Mouse (Mus musculus) inflammation-experienced regulatory T-cells, adult 6 months (primary cell): ENCODE measurements at regions not wholly inside any gene's neighbourhood (a gene's known extent, or its start where the extent isn't known, plus 50 kb on each side); places are given as distances from the start of the nearest gene placed in this dataset.

ENCODE experiments used
- ATAC-seq: one replicate; pipeline ENCODE4 v1.8.0; 2017

- ATAC-seq, result no peak
These were observed 506.2 kb downstream of the Med13l start for GRCm38 (mm10) chr5:119066666-119067065.

- ATAC-seq, result no peak
These were observed 509.4 kb downstream of the Med13l start for GRCm38 (mm10) chr5:119069765-119070333.

- no peak for ATAC-seq
These were observed 512.2 kb downstream of the Med13l start for GRCm38 (mm10) chr5:119072712-119073111.

GRCm38 (mm10) chr5:119080747-119081146 lies 520.3 kb downstream of the Med13l start:
- no peak for ATAC-seq

GRCm38 (mm10) chr5:119082895-119083294 lies 522.4 kb downstream of the Med13l start:
- ATAC-seq, result no peak

GRCm38 (mm10) chr5:119097576-119098193 lies 537.2 kb downstream of the Med13l start:
- no peak for ATAC-seq

- ATAC-seq, result no peak
These were observed 539.3 kb downstream of the Med13l start for GRCm38 (mm10) chr5:119099817-119100216.

GRCm38 (mm10) chr5:119103503-119103902 lies 543.0 kb downstream of the Med13l start:
- no peak for ATAC-seq

GRCm38 (mm10) chr5:119107898-119108297 lies 547.4 kb downstream of the Med13l start:
- ATAC-seq, result no peak

- ATAC-seq, result no peak
These were observed 549.0 kb downstream of the Med13l start for GRCm38 (mm10) chr5:119109501-119109900.

- no peak for ATAC-seq
These were observed 553.6 kb downstream of the Med13l start for GRCm38 (mm10) chr5:119114074-119114473.

GRCm38 (mm10) chr5:119125745-119126144 lies 544.7 kb upstream of the Tbx3 start:
- no peak for ATAC-seq

- no peak for ATAC-seq
These were observed 540.3 kb upstream of the Tbx3 start for GRCm38 (mm10) chr5:119130176-119130575.

- no peak for ATAC-seq
These were observed 539.0 kb upstream of the Tbx3 start for GRCm38 (mm10) chr5:119131461-119131860.

- no peak for ATAC-seq
These were observed 537.1 kb upstream of the Tbx3 start for GRCm38 (mm10) chr5:119133378-119133777.

GRCm38 (mm10) chr5:119136916-119137315 lies 533.6 kb upstream of the Tbx3 start:
- no peak for ATAC-seq

GRCm38 (mm10) chr5:119137409-119137808 lies 533.1 kb upstream of the Tbx3 start:
- ATAC-seq, result no peak

GRCm38 (mm10) chr5:119137821-119138221 lies 532.6 kb upstream of the Tbx3 start:
- ATAC-seq, result no peak

- ATAC-seq, result no peak
These were observed 532.2 kb upstream of the Tbx3 start for GRCm38 (mm10) chr5:119138293-119138692.

- ATAC-seq, result no peak
These were observed 531.1 kb upstream of the Tbx3 start for GRCm38 (mm10) chr5:119139336-119139735.

- no peak for ATAC-seq
These were observed 530.7 kb upstream of the Tbx3 start for GRCm38 (mm10) chr5:119139816-119140215.

- no peak for ATAC-seq
These were observed 527.1 kb upstream of the Tbx3 start for GRCm38 (mm10) chr5:119143411-119143810.

GRCm38 (mm10) chr5:119149389-119150185 lies 520.9 kb upstream of the Tbx3 start:
- no peak for ATAC-seq

GRCm38 (mm10) chr5:119153086-119153485 lies 517.4 kb upstream of the Tbx3 start:
- no peak for ATAC-seq
